Comparison of ENCODE assay signal across 8 mouse cellular contexts in the genomic region with DNA sequence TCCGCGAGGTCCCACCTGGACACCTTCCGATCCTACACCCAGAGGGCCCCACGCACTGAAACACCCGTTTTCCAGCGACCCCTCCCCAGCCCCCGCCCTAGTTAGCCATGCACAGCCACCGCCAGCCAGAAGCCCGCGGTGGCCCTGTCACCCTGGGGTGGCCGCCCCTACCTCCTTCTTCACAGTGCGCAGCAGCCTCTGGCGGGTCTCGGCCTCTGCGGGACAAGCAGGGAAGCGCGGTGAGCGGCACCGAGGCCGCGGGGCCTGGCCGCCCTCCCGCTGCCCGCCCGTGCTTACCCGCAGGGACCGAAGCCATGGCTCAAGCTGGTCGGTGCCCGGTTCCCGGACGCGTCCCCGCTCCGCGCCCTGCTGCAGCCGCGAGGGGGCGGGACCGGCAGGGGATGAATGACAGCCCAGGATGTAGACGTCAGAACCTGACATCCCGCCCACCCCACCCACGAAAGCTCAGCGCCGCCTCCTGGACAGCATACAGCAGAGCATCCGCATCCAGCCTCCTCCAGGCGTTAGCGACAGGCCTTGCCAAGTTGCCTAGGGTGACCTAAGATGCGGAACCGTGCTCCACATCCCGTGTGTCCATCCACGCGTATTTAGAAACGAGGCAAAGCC. TPM values are rescaled to one million over a fixed set of nuclear protein-coding genes. Genes with fewer than 3 reads are reported as not detected.
DNase-seq lines count a peak whose midpoint lies in the region; ATAC-seq lines count a peak whose summit lies in the region.
"Had no signal": no experiment of that assay in that cellular context is flagged by ENCODE, and none has a peak within 500 bp of the region (broad histone marks: within the 10 kb centered on the region; RNA-seq: fewer than 3 reads in every experiment).

A gene (minus strand): TSS at position 410 of the 627 bp plus-strand sequence.

- intact Hi-C loops in left cerebral cortex, postnatal 4 days (cut with DNase I), result no loop called here

- H3K4me3 ChIP-seq in embryonic facial prominence, embryonic 12.5 days, result peak within 1 kb of the TSS; percentile 67
- H3K4me3 ChIP-seq in midbrain, embryonic 10.5 days, result peak within 1 kb of the TSS; percentile 83

- H3K27ac ChIP-seq in embryonic facial prominence, embryonic 12.5 days, result no peak within 1 kb of the TSS
- peak within 1 kb of the TSS; percentile 85 for H3K27ac ChIP-seq in midbrain, embryonic 10.5 days (replicated peaks)

- H3K9me3 ChIP-seq in embryonic facial prominence, embryonic 12.5 days, result no peaks in the 10 kb centered on the region; the same call in 1 of the 2 replicates
- H3K9me3 ChIP-seq in midbrain, embryonic 10.5 days (replicated peaks), result no peaks in the 10 kb centered on the region

- H3K9ac ChIP-seq in embryonic facial prominence, embryonic 12.5 days, result peak within 1 kb of the TSS; percentile 72

- DNase-seq in brain, adult 2 months (ENCODE audit: low read depth, low spot score), result peak; percentile 97
- DNase-seq in heart, adult 18-20 months, result peak; percentile 73 to 77
- peak; percentile 77 for DNase-seq in kidney, adult 18-20 months
- DNase-seq in left cerebral cortex, postnatal 4 days, result peak; percentile 91
- DNase-seq in midbrain, embryonic 10.5 days (ENCODE audit: low spot score), result peak; percentile 89
- peak; percentile 33 for DNase-seq in splenic B cell, adult 2 months (ENCODE audit: low read depth, low spot score)

- H3K36me3 ChIP-seq in embryonic facial prominence, embryonic 12.5 days, result no peaks in the 10 kb centered on the region
- H3K36me3 ChIP-seq in midbrain, embryonic 10.5 days, result no peaks in the 10 kb centered on the region
- no peaks in the 10 kb centered on the region for H3K36me3 ChIP-seq in splenic B cell, adult 2 months (ENCODE audit: control insufficient read depth, insufficient read depth, low read length, poor library complexity, severe bottlenecking)

- H3K4me1 ChIP-seq in embryonic facial prominence, embryonic 12.5 days, result peaks cover 26% of the 10 kb centered on the region
- H3K4me1 ChIP-seq in midbrain, embryonic 10.5 days, result peaks cover 54% of the 10 kb centered on the region

- H3K4me2 ChIP-seq in embryonic facial prominence, embryonic 12.5 days (replicated peaks), result peak within 1 kb of the TSS; percentile 93

- ATAC-seq in embryonic facial prominence, embryonic 12.5 days (ENCODE audit: insufficient number of reproducible peaks, insufficient read depth, low FRiP score, low TSS enrichment), result peak; percentile 50; the same call in 1 of the 2 replicates

- WGBS in embryonic facial prominence, embryonic 12.5 days, result 3% methylated on average over 53 of the region's 53 CpGs
- WGBS in midbrain, embryonic 10.5 days, result 2% methylated on average over 53 of the region's 53 CpGs

- peaks cover 30% of the 10 kb centered on the region for H3K27me3 ChIP-seq in embryonic facial prominence, embryonic 12.5 days
- H3K27me3 ChIP-seq in midbrain, embryonic 10.5 days (ENCODE audit: low read depth, poor library complexity, severe bottlenecking), result peaks cover 68% of the 10 kb centered on the region
- no peaks in the 10 kb centered on the region for H3K27me3 ChIP-seq in splenic B cell, adult 2 months (ENCODE audit: control insufficient read depth, insufficient read depth, low read length, poor library complexity, severe bottlenecking)

RNA-seq across cellular contexts. Expression of the gene that starts here (rescaled TPM):
- polyA plus RNA-seq in embryonic facial prominence, embryonic 12.5 days (2016; fragmentation: Nextera tagmentation; extraction: Ambion mirVana), result 5.3 and 5.6 TPM in 2 replicates
- total RNA-seq in heart, adult 18-20 months (2021), result 1 to 10 TPM in 1 of 2 experiments, under 1 TPM in 1; 0.25 to 1.0 TPM
- 10 to 100 TPM; 67.4 to 74.9 TPM for total RNA-seq in left cerebral cortex, postnatal 4 days (2021)
- polyA plus RNA-seq in midbrain, embryonic 10.5 days (2016; fragmentation: Nextera tagmentation; extraction: Ambion mirVana), result 16.0 and 16.3 TPM in 2 replicates
- total RNA-seq: neutrophil, adult 5-6 weeks had no signal

Comparison
In these comparisons a context has a peak if more than half of its experiments do, and no peak if none do; other contexts are left out.
1. RNA of the gene that starts here (total RNA-seq): 67.4 to 74.9 TPM in left cerebral cortex, postnatal 4 days; 0.25 to 1.0 TPM in heart, adult 18-20 months; every median in the first group is over 10 times any median in the second.
2. DNase-seq: peak in every context shown above with its lines; median percentile 97 in brain, adult 2 months; 91 in left cerebral cortex, postnatal 4 days; 89 in midbrain, embryonic 10.5 days; 77 in kidney, adult 18-20 months; 75 in heart, adult 18-20 months; 33 in splenic B cell, adult 2 months.